Mouse (Mus musculus) lung, postnatal 10 days (tissue): ENCODE results near the gene Gramd4.
"Not testable (repeated sequence)": the region's sequence is repeated elsewhere in the genome, so short reads cannot be mapped to it uniquely, and the experiment has no call there.

Experiments used
- DNase-seq: peaks from one replicate; pipeline ENCODE4 v3.0.0; 2021

Gene Gramd4

DNA sequence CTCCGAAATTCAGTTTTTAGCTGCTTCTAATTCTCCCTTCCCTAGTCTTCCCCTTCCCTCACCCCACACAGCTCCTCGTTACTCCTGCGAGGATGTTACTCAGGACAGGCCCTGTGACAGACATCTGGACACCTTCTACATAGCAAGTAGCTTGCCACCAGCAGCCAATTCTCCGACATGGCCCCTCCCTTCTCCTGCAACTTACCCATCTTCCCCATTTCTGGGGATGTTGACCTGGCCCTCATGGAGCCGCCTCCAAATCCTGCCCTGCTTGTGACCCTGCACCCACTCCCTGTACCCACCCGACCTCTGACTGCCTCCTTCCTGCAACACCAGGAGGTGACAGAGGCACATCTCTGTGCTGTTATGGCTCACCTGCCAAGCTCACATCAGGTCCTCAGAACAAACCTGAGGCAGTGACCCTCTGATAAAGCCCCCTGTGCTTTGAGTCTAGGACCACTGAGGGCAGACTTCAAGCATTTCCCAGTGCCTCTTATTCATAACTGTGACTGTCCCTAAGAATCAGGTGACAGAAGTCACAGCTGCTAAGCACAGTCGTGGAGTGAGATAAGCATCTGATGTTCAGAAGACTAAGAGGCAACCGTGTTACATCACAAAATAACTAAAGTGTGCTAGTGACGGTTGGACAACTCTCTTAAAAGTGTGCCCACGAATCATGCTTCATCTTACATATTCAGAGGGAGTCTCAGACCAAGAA, 110.5 kb downstream of the Gramd4 start:
- no peak for DNase-seq

DNA sequence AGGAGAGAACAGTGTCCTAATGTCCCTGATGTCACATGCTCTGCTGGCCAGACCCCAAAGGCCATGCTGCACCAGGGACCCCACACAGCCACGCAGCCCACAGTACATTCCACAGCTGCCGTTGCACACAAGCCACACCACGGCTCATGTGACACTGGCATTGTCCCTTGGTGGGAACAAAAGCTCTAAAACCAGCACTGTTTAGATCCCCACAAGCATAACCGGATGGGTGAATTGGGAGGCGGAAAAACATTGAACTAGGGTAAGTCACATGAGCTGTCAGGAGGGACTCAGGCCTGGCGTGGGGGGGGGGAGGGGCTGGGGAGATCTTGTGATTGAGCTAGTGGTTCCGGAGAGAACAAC, 111.0 kb downstream of the Gramd4 start:
- DNase-seq = peak; percentile 80

DNA sequence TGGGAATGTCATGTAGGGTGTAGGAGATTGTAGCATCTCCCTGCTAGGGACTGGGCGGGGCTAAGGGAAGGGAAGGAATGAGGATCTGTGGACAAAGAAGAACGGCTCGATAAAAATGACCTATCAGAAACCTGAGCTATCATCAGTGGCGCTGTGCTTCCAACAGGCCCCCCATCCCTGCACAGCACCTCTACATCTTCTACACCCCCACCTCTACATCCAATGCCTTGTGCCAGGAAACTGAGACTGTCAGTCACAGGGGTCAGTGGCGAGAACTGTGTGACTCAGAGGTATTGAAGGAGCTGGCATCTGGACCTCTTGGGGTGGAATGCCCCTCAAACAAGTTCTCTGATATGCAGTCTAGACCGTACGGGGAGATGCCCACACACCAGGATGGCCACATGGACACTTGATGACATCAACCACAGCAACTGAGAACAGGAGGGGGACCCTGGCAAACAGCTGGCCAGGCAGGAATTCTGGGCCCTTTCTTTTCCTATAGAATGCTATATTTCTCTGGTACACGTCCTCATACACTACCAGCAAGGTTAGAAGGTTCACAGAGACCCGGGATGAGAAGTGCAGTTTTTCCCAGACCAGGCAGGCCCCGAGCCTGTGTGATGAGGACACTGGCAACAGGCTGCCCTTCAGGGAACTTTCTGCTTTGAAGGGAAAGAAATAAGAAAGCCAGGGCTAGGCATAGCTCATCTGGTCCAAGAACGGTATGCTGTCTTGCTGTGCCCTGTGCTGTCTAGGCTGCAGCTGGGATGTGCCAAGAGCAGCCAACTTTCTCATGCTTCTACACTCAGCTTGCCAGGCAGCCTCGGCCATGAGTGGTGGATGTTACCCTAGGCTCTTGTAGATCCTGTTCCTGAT, 111.7 kb downstream of the Gramd4 start:
- no peak for DNase-seq

DNA sequence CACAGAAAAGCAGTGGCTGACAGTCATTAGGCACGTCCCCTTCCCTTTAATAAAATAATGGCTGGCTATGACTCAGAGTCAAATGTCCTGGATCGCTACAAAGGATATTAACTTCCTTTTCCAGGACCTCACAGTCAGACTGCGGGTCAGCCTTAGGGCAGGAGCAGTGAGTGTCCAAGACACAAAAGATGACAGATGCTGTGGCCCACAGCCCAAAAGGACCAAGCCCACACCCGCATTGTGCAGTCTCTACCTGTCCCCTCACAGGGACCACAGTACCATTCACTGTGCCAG, 112.3 kb downstream of the Gramd4 start:
- DNase-seq = peak; percentile 61

GRCm38 (mm10) chr15:86171316-86171715, 113.8 kb downstream of the Gramd4 start:
- DNase-seq = no peak

DNA sequence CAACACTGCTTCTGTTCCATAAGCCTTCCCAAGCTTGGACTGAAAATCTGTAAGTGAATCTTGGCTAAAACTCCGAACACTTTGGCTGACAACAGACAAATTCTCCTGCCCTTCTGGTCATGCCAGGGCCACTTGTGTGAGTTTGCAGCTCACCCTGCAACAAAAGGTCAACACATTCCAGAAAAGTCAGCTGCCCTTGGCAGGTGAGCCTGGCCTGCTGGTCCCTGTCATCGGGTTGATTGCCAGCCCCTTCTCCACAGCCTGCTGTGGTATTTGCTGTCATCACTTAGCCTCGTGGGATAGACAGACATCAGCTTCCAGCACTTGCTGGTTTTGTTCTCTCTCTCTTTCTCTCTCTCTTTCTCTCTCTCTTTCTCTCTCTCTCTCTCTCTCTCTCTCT, 114.6 kb downstream of the Gramd4 start:
- peak; percentile 58 for DNase-seq

DNA sequence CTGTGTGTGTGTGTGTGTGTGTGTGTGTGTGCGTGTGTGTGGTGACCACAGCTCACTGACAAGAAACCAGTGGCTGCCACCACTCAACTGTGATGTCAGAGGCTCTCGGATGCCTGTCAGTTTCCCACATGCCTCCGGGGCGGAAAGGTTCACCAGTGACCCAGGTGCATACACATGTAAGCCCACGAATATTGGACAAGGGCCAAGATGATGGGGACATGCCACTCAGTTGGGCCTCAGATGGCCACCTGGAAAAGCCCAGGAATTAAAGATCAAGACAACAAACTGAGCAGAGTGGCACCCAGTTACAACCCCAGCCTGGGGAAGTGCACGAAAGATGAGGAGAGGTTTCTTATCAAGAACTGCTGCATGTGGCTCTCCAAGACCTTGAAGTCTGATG, 115.0 kb downstream of the Gramd4 start:
- DNase-seq = no peak

GRCm38 (mm10) chr15:86173136-86173985, 115.9 kb downstream of the Gramd4 start:
- DNase-seq = peak; percentile 81

DNA sequence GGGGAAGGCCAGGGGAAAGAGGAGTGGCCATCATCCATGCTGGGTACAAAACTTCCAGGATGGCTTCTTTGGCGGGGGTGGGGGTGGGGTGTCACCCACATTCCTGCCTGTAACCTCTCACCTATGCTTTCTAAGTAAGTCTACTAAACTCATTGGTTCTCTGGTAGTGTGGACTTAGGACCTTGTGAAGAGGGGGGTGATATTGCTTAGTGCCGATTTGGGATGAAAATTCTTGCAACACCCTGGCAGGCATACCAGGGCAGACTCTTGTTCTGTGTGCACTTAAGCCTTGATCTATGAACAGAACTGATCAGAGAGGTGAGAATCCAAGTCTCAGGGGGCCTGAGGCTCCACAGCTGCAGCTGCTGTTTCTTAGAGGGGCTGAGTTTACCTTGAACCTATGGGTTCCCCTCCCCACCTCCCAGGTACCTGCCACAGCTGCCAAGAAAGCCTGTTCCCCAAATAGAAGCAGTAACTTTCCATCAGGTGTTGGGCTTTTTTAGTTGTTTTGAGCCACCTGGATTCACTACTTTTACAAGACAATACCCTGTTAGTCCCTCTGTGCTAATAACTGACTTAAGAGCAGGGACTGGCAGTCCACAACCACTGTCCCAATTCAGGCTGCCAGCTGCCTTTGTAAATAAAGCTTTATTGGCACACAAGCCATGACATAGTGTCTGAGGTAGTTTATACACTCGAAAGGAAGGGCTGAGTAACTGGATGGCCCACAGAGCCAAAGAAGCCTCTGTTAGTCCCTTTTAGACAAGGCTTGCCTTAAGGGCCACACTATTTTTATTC, 118.0 kb downstream of the Gramd4 start:
- DNase-seq = no peak

GRCm38 (mm10) chr15:86176166-86176565, 118.7 kb downstream of the Gramd4 start:
- DNase-seq = no peak

GRCm38 (mm10) chr15:86176771-86177702, 119.5 kb downstream of the Gramd4 start:
- DNase-seq = peak; percentile 76

DNA sequence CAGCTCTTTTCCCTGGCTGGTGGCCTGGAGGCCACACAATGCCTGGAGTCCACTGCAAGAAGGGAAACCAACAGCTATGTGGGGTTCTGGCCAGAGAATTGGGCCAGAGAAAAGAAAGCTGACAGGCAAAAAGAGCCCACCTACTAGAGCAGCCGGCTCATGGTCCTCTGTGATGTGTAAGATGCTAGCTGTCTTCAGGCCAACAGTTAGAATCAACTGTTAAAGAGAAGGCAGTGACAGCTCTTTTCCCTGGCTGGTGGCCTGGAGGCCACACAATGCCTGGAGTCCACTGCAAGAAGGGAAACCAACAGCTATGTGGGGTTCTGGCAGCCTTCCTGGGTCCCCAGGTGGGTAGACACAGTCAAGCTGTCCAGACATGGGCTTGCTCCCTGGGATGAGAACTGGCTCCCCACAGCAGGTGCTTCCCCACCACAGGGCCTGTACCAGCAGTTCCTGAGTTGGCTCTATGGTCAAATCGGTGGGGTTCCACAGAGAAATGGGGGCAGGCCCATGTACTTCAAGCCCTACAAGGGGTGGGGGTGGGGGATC, 120.3 kb downstream of the Gramd4 start:
- peak; percentile 79 for DNase-seq

DNA sequence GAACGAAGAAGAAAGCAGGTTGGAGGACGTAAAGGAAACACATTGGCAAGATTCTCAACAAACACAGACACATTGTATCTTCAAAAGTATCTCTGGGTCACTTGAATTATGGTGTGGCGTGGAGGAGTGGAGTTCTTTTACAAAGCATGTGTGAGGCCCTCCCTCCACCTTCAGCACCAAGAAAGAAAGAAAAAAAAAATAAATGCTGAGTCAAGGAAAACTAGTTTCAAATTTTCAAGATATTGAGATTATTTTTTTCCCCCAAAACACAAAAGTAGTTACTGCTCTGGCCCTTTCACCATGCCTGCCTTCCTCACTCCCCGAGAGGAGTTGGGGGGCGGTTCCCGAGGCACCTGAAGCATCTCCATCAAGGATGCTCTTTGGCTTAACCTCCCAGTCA, 121.1 kb downstream of the Gramd4 start:
- no peak for DNase-seq

DNA sequence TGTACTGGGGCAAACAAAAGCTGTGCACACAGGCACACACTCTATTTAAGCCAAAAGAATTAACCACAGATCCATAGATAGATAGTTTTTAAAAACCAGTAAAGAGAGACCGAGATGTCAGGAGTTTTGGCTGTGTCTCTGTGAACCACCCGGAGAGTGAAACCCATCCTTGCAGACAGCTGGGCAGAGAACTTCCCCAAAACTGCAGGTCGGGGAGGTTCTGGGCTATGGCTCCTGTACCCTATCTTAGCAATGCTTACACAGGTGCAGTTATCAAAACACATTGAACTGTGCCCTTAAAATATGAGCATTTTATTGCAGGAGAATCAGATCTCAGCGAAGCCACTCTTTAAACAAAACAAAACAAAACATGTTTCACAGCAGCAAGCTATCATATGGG, 122.9 kb downstream of the Gramd4 start:
- no peak for DNase-seq

GRCm38 (mm10) chr15:86181321-86181720, 123.8 kb downstream of the Gramd4 start:
- DNase-seq = not testable (repeated sequence)

GRCm38 (mm10) chr15:86181941-86182439, 124.5 kb downstream of the Gramd4 start:
- peak; percentile 81 for DNase-seq

DNA sequence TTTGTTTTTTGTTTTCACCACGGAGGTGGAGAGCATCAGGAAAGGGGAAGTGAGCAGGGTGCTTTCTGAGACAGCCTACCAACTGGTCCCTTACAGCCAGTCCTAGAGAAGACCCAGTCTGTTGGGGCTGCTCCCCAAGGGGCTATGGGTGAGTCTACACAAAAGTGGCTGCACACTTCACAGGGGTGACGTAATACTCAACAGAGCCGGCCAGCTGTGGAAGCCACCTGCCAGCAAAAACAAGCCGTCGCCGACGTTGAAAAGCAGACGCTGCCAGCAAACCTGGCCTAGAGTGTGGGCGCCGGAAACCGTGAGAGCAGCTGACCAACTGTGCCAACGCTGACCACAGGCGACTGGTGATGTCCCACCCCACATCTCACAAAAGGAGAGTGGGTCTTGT, 125.2 kb downstream of the Gramd4 start:
- DNase-seq = peak; percentile 78

GRCm38 (mm10) chr15:86183484-86183883, 126.0 kb downstream of the Gramd4 start:
- no peak for DNase-seq

GRCm38 (mm10) chr15:86184071-86184470, 126.6 kb downstream of the Gramd4 start:
- no peak for DNase-seq

- peak; percentile 65 for DNase-seq
These were observed 127.6 kb downstream of the Gramd4 start for GRCm38 (mm10) chr15:86184851-86185688.
